Mouse (Mus musculus): Measurements from ENCODE around the gene Slc35e3. TPM values are rescaled to one million over a fixed set of nuclear protein-coding genes. Genes with fewer than 3 reads are reported as not detected.

The Slc35e3 gene
- polyA plus RNA-seq, 1 experiment from 2014 or later: 29.0 TPM

- no peaks in the 10 kb centered on the region for H3K27me3 ChIP-seq (replicated peaks; ENCODE audit: control insufficient read depth, insufficient read depth, low read length)
- no peak overlapping the region for H3K27ac ChIP-seq (ENCODE audit: low read length)
- no peak overlapping the region for H3K4me2 ChIP-seq (ENCODE audit: low read length)
- no peak for ATAC-seq
- H3K4me1 ChIP-seq (replicated peaks; ENCODE audit: control insufficient read depth, insufficient read depth, low read length): no peaks in the 10 kb centered on the region
- H3K9ac ChIP-seq (replicated peaks; ENCODE audit: low read depth, low read length): no peak overlapping the region
- 92% methylated on average over 7 of the region's 7 CpGs for WGBS
- H3K36me3 ChIP-seq (ENCODE audit: control insufficient read depth, insufficient read depth): peaks cover 41% of the 10 kb centered on the region
- no peaks in the 10 kb centered on the region for H3K9me3 ChIP-seq (ENCODE audit: control insufficient read depth, low read length)
- no peak overlapping the region for H3K4me3 ChIP-seq (replicated peaks; ENCODE audit: low read length)
Measured at GRCm38 (mm10) chr10:117757796-117758342, 11.7 kb upstream of the Slc35e3 start.

DNA sequence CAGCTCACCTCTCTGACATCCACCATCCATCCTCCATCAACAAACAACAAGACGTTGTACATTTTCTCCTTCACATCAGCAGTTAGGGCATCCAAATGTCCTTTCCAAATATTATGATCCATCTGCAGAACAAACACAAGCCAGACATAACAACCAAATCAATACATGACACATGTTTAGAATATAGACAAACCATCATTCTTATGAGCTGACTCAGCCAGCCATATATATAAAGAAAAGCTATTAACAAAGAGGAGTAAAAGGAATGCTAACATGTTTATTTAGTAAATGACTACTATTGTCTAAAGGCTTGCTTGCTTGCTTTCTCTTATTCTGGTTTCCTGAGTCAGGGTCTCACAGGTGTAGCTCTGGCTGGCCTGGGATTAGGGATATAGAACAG is 11.1 kb upstream of the Slc35e3 start:
- H3K36me3 ChIP-seq (ENCODE audit: control insufficient read depth, insufficient read depth): peaks cover 39% of the 10 kb centered on the region

GRCm38 (mm10) chr10:117756784-117757183 is 10.6 kb upstream of the Slc35e3 start:
- H3K4me1 ChIP-seq (replicated peaks; ENCODE audit: control insufficient read depth, insufficient read depth, low read length): no peaks in the 10 kb centered on the region
- H3K9me3 ChIP-seq (ENCODE audit: control insufficient read depth, low read length): no peaks in the 10 kb centered on the region
- peaks cover 42% of the 10 kb centered on the region for H3K36me3 ChIP-seq (ENCODE audit: control insufficient read depth, insufficient read depth)
- no peak overlapping the region for H3K9ac ChIP-seq (replicated peaks; ENCODE audit: low read depth, low read length)
- no peak overlapping the region for H3K4me2 ChIP-seq (ENCODE audit: low read length)
- H3K4me3 ChIP-seq (replicated peaks; ENCODE audit: low read length): no peak overlapping the region
- ATAC-seq: no peak
- no peaks in the 10 kb centered on the region for H3K27me3 ChIP-seq (replicated peaks; ENCODE audit: control insufficient read depth, insufficient read depth, low read length)
- 95% methylated on average over 5 of the region's 5 CpGs for WGBS
- H3K27ac ChIP-seq (ENCODE audit: low read length): no peak overlapping the region

More for the DNA sequence above, 11.1 kb upstream of the Slc35e3 start:
- Histone ChIP-seq H3K9ac (replicated peaks; ENCODE audit: low read depth, low read length) (no peak overlapping the region), H3K9me3 (ENCODE audit: control insufficient read depth, low read length) (no peaks in the 10 kb centered on the region), H3K4me1 (replicated peaks; ENCODE audit: control insufficient read depth, insufficient read depth, low read length) (no peaks in the 10 kb centered on the region), H3K4me3 (replicated peaks; ENCODE audit: low read length) (no peak overlapping the region), H3K27ac (ENCODE audit: low read length) (no peak overlapping the region), H3K4me2 (ENCODE audit: low read length) (no peak overlapping the region), H3K27me3 (replicated peaks; ENCODE audit: control insufficient read depth, insufficient read depth, low read length) (no peaks in the 10 kb centered on the region)
- WGBS: 93% methylated on average over 1 of the region's 1 CpGs
- ATAC-seq: no peak

GRCm38 (mm10) chr10:117755799-117756467 is 9.8 kb upstream of the Slc35e3 start:
- Histone ChIP-seq H3K4me3 (replicated peaks; ENCODE audit: low read length) (no peak overlapping the region), H3K9ac (replicated peaks; ENCODE audit: low read depth, low read length) (no peak overlapping the region)

GRCm38 (mm10) chr10:117755086-117755798 is 9.1 kb upstream of the Slc35e3 start:
- H3K9me3 ChIP-seq (ENCODE audit: control insufficient read depth, low read length): no peaks in the 10 kb centered on the region
- H3K4me3 ChIP-seq (replicated peaks; ENCODE audit: low read length): no peak overlapping the region
- WGBS: 90% methylated on average over 13 of the region's 13 CpGs
- ATAC-seq: no peak
- H3K36me3 ChIP-seq (ENCODE audit: control insufficient read depth, insufficient read depth): peaks cover 40% of the 10 kb centered on the region
- H3K27me3 ChIP-seq (replicated peaks; ENCODE audit: control insufficient read depth, insufficient read depth, low read length): no peaks in the 10 kb centered on the region
- no peak overlapping the region for H3K4me2 ChIP-seq (ENCODE audit: low read length)
- H3K27ac ChIP-seq (ENCODE audit: low read length): no peak overlapping the region
- H3K9ac ChIP-seq (replicated peaks; ENCODE audit: low read depth, low read length): no peak overlapping the region
- no peaks in the 10 kb centered on the region for H3K4me1 ChIP-seq (replicated peaks; ENCODE audit: control insufficient read depth, insufficient read depth, low read length)

More at GRCm38 (mm10) chr10:117755799-117756467, 9.8 kb upstream of the Slc35e3 start:
- H3K27ac ChIP-seq (ENCODE audit: low read length): no peak overlapping the region
- H3K4me1 ChIP-seq (replicated peaks; ENCODE audit: control insufficient read depth, insufficient read depth, low read length): no peaks in the 10 kb centered on the region
- H3K36me3 ChIP-seq (ENCODE audit: control insufficient read depth, insufficient read depth): peaks cover 42% of the 10 kb centered on the region
- H3K27me3 ChIP-seq (replicated peaks; ENCODE audit: control insufficient read depth, insufficient read depth, low read length): no peaks in the 10 kb centered on the region
- no peaks in the 10 kb centered on the region for H3K9me3 ChIP-seq (ENCODE audit: control insufficient read depth, low read length)
- ATAC-seq: no peak
- WGBS: 97% methylated on average over 11 of the region's 11 CpGs
- no peak overlapping the region for H3K4me2 ChIP-seq (ENCODE audit: low read length)

DNA sequence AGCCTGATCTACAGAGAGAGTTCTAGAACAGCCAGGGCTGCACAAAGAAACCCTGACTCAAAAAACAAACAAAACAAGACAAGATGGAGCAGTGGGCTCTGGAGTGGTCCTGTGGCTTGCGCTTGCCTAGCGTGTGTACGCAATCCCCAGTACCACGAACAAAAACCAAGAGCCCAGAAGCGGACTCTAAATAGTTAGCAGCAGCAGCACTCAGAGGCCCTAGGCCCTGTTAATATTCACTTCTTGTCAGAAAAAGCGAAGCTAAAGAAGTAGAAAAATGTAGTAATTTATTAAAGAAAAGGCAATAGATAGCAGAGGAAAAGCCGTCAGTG is 8.4 kb upstream of the Slc35e3 start:
- WGBS: 97% methylated on average over 7 of the region's 7 CpGs
- Histone ChIP-seq H3K27me3 (replicated peaks; ENCODE audit: control insufficient read depth, insufficient read depth, low read length) (no peaks in the 10 kb centered on the region), H3K27ac (ENCODE audit: low read length) (no peak overlapping the region), H3K9me3 (ENCODE audit: control insufficient read depth, low read length) (no peaks in the 10 kb centered on the region), H3K4me2 (ENCODE audit: low read length) (no peak overlapping the region), H3K4me1 (replicated peaks; ENCODE audit: control insufficient read depth, insufficient read depth, low read length) (no peaks in the 10 kb centered on the region), H3K9ac (replicated peaks; ENCODE audit: low read depth, low read length) (no peak overlapping the region), H3K36me3 (ENCODE audit: control insufficient read depth, insufficient read depth) (peaks cover 38% of the 10 kb centered on the region), H3K4me3 (replicated peaks; ENCODE audit: low read length) (no peak overlapping the region)
- ATAC-seq: no peak

DNA sequence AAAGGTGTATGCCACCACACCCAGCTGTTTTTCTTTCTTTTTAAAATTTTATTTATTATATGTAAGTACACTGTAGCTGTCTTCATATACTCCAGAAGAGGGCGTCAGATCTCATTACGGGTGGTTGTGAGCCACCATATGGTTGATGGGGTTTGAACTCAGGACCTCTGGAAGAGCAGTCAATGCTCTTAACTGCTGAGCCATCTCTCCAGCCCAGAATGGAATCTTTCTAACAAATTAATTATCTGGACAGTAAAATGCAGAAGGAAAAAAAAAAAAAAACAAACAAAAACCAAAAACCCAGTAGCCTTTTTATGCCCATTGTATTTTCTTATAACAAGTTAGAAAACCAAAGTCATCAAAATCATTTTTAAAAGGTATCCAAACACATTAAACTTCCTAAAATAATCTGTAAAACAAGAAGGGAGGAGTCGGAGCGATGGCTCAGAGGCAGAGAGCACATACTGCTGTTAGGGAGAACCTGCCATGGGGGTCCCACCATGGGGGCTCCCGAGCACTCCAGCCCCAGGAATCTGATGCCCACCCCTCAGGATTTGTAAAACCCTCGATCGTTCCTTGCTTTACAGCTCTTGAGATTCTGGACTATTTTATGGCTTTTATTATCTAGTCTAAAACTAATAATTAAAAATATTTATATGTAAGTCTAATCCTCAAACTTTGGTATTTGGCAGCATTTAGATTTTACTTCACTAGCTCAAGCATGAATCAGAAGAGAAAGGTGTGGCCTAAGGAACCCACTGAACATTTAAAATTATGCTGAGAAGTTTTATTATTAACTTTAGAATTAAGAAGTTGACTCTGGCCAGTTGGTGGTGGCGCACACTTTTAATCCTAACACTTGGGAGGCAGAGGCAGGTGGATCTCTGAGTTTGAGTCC is 7.8 kb upstream of the Slc35e3 start:
- Histone ChIP-seq H3K9ac (replicated peaks; ENCODE audit: low read depth, low read length) (no peak overlapping the region), H3K27ac (ENCODE audit: low read length) (no peak overlapping the region), H3K4me3 (replicated peaks; ENCODE audit: low read length) (no peak overlapping the region), H3K4me1 (replicated peaks; ENCODE audit: control insufficient read depth, insufficient read depth, low read length) (no peaks in the 10 kb centered on the region), H3K36me3 (ENCODE audit: control insufficient read depth, insufficient read depth) (peaks cover 38% of the 10 kb centered on the region), H3K9me3 (ENCODE audit: control insufficient read depth, low read length) (no peaks in the 10 kb centered on the region), H3K27me3 (replicated peaks; ENCODE audit: control insufficient read depth, insufficient read depth, low read length) (no peaks in the 10 kb centered on the region), H3K4me2 (ENCODE audit: low read length) (no peak overlapping the region)
- no peak for ATAC-seq
- 95% methylated on average over 8 of the region's 8 CpGs for WGBS

DNA sequence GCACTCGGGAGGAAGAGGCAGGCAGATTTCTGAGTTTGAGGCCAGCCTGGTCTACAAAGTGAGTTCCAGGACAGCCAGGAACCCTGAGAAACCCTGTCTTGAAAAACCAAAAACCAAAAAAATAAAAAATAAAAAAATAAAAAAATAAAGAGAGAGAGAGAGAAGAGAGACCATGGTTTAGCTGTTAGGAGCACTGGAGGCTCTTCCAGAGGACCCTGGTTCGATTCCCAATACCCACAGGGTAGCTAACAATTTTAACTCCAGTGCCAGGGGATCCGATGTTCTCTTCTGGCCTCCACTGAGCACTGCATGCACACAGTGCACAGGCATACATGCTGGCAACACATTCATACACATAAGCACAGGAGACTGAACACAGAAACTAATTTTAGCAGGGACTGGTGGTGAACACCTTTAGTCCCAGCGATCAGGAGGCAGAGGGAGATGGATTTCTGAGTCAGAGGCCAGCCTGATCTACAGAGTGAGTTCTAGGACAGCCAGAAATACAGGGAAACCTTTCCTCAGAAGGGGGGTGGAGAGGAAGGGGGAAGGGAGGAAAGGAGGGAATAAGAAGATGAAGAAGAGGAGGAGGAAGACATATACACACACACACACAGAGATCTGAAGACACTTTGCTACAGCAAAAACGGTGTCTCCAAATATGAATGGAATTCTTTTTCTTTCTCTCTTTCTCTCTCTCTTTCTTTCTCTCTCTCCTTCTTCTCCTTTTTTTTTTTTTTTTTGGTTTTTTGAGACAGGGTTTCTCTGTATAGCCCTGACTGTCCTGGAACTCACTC is 6.9 kb upstream of the Slc35e3 start:
- Histone ChIP-seq H3K4me2 (ENCODE audit: low read length) (no peak overlapping the region), H3K27me3 (replicated peaks; ENCODE audit: control insufficient read depth, insufficient read depth, low read length) (no peaks in the 10 kb centered on the region), H3K4me1 (replicated peaks; ENCODE audit: control insufficient read depth, insufficient read depth, low read length) (no peaks in the 10 kb centered on the region), H3K36me3 (ENCODE audit: control insufficient read depth, insufficient read depth) (peaks cover 37% of the 10 kb centered on the region), H3K9ac (replicated peaks; ENCODE audit: low read depth, low read length) (no peak overlapping the region), H3K4me3 (replicated peaks; ENCODE audit: low read length) (no peak overlapping the region), H3K27ac (ENCODE audit: low read length) (no peak overlapping the region), H3K9me3 (ENCODE audit: control insufficient read depth, low read length) (no peaks in the 10 kb centered on the region)
- 95% methylated on average over 5 of the region's 5 CpGs for WGBS
- ATAC-seq: no peak
